Mouse (Mus musculus): ENCODE measurements around the gene Gna14. TPM values are rescaled to one million over a fixed set of nuclear protein-coding genes. Genes with fewer than 3 reads are reported as not detected.
A peak's percentile ranks its signal among the peaks of the same experiment; 100 is the strongest.

The Gna14 gene
- polyA plus RNA-seq, 1 experiment from 2014 or later = 3.9 TPM

- DNase-seq (ENCODE audit: low spot score) = no peak
- H3K36me3 ChIP-seq (ENCODE audit: control insufficient read depth, insufficient read depth, low read length) = no peaks in the 10 kb centered on the region
Observed at GRCm38 (mm10) chr19:16425596-16425995, 10.0 kb upstream of the Gna14 start.

GRCm38 (mm10) chr19:16431368-16431767 lies 4.2 kb upstream of the Gna14 start:
- H3K9me3 ChIP-seq (ENCODE audit: control insufficient read depth, low read length) = peaks cover 13% of the 10 kb centered on the region
- no peak for ATAC-seq (ENCODE audit: low read depth)
- no peaks in the 10 kb centered on the region for H3K36me3 ChIP-seq (ENCODE audit: control insufficient read depth, insufficient read depth, low read length)
- no peak for DNase-seq (ENCODE audit: low spot score)
- no peak overlapping the region for H3K9ac ChIP-seq (ENCODE audit: low read depth, low read length)
- WGBS = 93% methylated on average over 8 of the region's 8 CpGs
- H3K4me3 ChIP-seq (ENCODE audit: low read depth, low read length) = no peak overlapping the region
- H3K27ac ChIP-seq (replicated peaks; ENCODE audit: low read depth, low read length) = no peak overlapping the region
- peaks cover 20% of the 10 kb centered on the region for H3K27me3 ChIP-seq (replicated peaks; ENCODE audit: control insufficient read depth, insufficient read depth, low read length)
- H3K4me2 ChIP-seq (ENCODE audit: low read depth, low read length) = no peak overlapping the region
- peaks cover 10% of the 10 kb centered on the region for H3K4me1 ChIP-seq (ENCODE audit: control insufficient read depth, insufficient read depth, low read length)

More at GRCm38 (mm10) chr19:16425596-16425995, 10.0 kb upstream of the Gna14 start:
- H3K9me3 ChIP-seq (ENCODE audit: control insufficient read depth, low read length) = peaks cover 13% of the 10 kb centered on the region
- no peak for ATAC-seq (ENCODE audit: low read depth)
- H3K9ac ChIP-seq (ENCODE audit: low read depth, low read length) = no peak overlapping the region
- H3K27me3 ChIP-seq (replicated peaks; ENCODE audit: control insufficient read depth, insufficient read depth, low read length) = no peaks in the 10 kb centered on the region
- H3K27ac ChIP-seq (replicated peaks; ENCODE audit: low read depth, low read length) = no peak overlapping the region
- H3K4me1 ChIP-seq (ENCODE audit: control insufficient read depth, insufficient read depth, low read length) = no peaks in the 10 kb centered on the region
- no peak overlapping the region for H3K4me2 ChIP-seq (ENCODE audit: low read depth, low read length)
- WGBS = 63% methylated on average over 2 of the region's 2 CpGs
- H3K4me3 ChIP-seq (ENCODE audit: low read depth, low read length) = no peak overlapping the region

- peaks cover 10% of the 10 kb centered on the region for H3K4me1 ChIP-seq (ENCODE audit: control insufficient read depth, insufficient read depth, low read length)
- no peak overlapping the region for H3K9ac ChIP-seq (ENCODE audit: low read depth, low read length)
- no peaks in the 10 kb centered on the region for H3K9me3 ChIP-seq (ENCODE audit: control insufficient read depth, low read length)
- peaks cover 33% of the 10 kb centered on the region for H3K27me3 ChIP-seq (replicated peaks; ENCODE audit: control insufficient read depth, insufficient read depth, low read length)
- H3K4me2 ChIP-seq (ENCODE audit: low read depth, low read length) = peak overlapping the region; percentile 67
- DNase-seq (ENCODE audit: low spot score) (peak; percentile 65), ATAC-seq (ENCODE audit: low read depth) (no peak)
- WGBS = 18% methylated on average over 9 of the region's 9 CpGs
- no peaks in the 10 kb centered on the region for H3K36me3 ChIP-seq (ENCODE audit: control insufficient read depth, insufficient read depth, low read length)
- H3K27ac ChIP-seq (replicated peaks; ENCODE audit: low read depth, low read length) = no peak overlapping the region
- H3K4me3 ChIP-seq (ENCODE audit: low read depth, low read length) = peak overlapping the region; percentile 40
Observed at GRCm38 (mm10) chr19:16434879-16435278, 683 bp upstream of the Gna14 start.

- 4% methylated on average over 60 of the region's 61 CpGs for WGBS
- H3K27me3 ChIP-seq (replicated peaks; ENCODE audit: control insufficient read depth, insufficient read depth, low read length) = peaks cover 33% of the 10 kb centered on the region
- peak overlapping the region; percentile 67 for H3K4me2 ChIP-seq (ENCODE audit: low read depth, low read length)
- H3K9ac ChIP-seq (ENCODE audit: low read depth, low read length) = peak overlapping the region; percentile 49
- DNase-seq (ENCODE audit: low spot score) (no peak), ATAC-seq (ENCODE audit: low read depth) (0 out of 2 replicates have a peak, but pooled peaks have one; percentile 41)
- H3K9me3 ChIP-seq (ENCODE audit: control insufficient read depth, low read length) = no peaks in the 10 kb centered on the region
- H3K4me3 ChIP-seq (ENCODE audit: low read depth, low read length) = peak overlapping the region; percentile 40
- no peaks in the 10 kb centered on the region for H3K36me3 ChIP-seq (ENCODE audit: control insufficient read depth, insufficient read depth, low read length)
- H3K27ac ChIP-seq (replicated peaks; ENCODE audit: low read depth, low read length) = no peak overlapping the region
- H3K4me1 ChIP-seq (ENCODE audit: control insufficient read depth, insufficient read depth, low read length) = peaks cover 10% of the 10 kb centered on the region
Observed at GRCm38 (mm10) chr19:16436335-16437169, 990 bp downstream of the Gna14 start.

GRCm38 (mm10) chr19:16437170-16437483 lies 1.6 kb downstream of the Gna14 start:
- H3K4me2 ChIP-seq (ENCODE audit: low read depth, low read length) = peak overlapping the region; percentile 67
- no peak for DNase-seq (ENCODE audit: low spot score)
- H3K9ac ChIP-seq (ENCODE audit: low read depth, low read length) = peak overlapping the region; percentile 49; the same call in 1 of the 2 replicates
- no peaks in the 10 kb centered on the region for H3K36me3 ChIP-seq (ENCODE audit: control insufficient read depth, insufficient read depth, low read length)
- H3K4me3 ChIP-seq (ENCODE audit: low read depth, low read length) = peak overlapping the region; percentile 40; the same call in 1 of the 2 replicates
- H3K4me1 ChIP-seq (ENCODE audit: control insufficient read depth, insufficient read depth, low read length) = peaks cover 10% of the 10 kb centered on the region
- 48% methylated on average over 4 of the region's 4 CpGs for WGBS
- no peak for ATAC-seq (ENCODE audit: low read depth)
- H3K9me3 ChIP-seq (ENCODE audit: control insufficient read depth, low read length) = no peaks in the 10 kb centered on the region
- H3K27ac ChIP-seq (replicated peaks; ENCODE audit: low read depth, low read length) = no peak overlapping the region
- H3K27me3 ChIP-seq (replicated peaks; ENCODE audit: control insufficient read depth, insufficient read depth, low read length) = peaks cover 33% of the 10 kb centered on the region

- Histone ChIP-seq H3K4me2 (ENCODE audit: low read depth, low read length) (0 out of 2 replicates have a peak overlapping the region, but pooled peaks have one; percentile 67), H3K36me3 (ENCODE audit: control insufficient read depth, insufficient read depth, low read length) (no peaks in the 10 kb centered on the region), H3K9ac (ENCODE audit: low read depth, low read length) (no peak overlapping the region), H3K4me1 (ENCODE audit: control insufficient read depth, insufficient read depth, low read length) (peaks cover 10% of the 10 kb centered on the region), H3K27me3 (replicated peaks; ENCODE audit: control insufficient read depth, insufficient read depth, low read length) (peaks cover 33% of the 10 kb centered on the region), H3K27ac (replicated peaks; ENCODE audit: low read depth, low read length) (no peak overlapping the region), H3K9me3 (ENCODE audit: control insufficient read depth, low read length) (no peaks in the 10 kb centered on the region), H3K4me3 (ENCODE audit: low read depth, low read length) (no peak overlapping the region)
- DNase-seq (ENCODE audit: low spot score) (no peak), ATAC-seq (ENCODE audit: low read depth) (no peak)
- 62% methylated on average over 5 of the region's 5 CpGs for WGBS
Observed at GRCm38 (mm10) chr19:16437906-16438305, 2.3 kb downstream of the Gna14 start.

GRCm38 (mm10) chr19:16439278-16439677 lies 3.7 kb downstream of the Gna14 start:
- Histone ChIP-seq H3K27me3 (replicated peaks; ENCODE audit: control insufficient read depth, insufficient read depth, low read length) (peaks cover 33% of the 10 kb centered on the region), H3K27ac (replicated peaks; ENCODE audit: low read depth, low read length) (no peak overlapping the region), H3K4me1 (ENCODE audit: control insufficient read depth, insufficient read depth, low read length) (peaks cover 10% of the 10 kb centered on the region), H3K9ac (ENCODE audit: low read depth, low read length) (no peak overlapping the region), H3K9me3 (ENCODE audit: control insufficient read depth, low read length) (no peaks in the 10 kb centered on the region), H3K4me3 (ENCODE audit: low read depth, low read length) (no peak overlapping the region), H3K4me2 (ENCODE audit: low read depth, low read length) (no peak overlapping the region), H3K36me3 (ENCODE audit: control insufficient read depth, insufficient read depth, low read length) (no peaks in the 10 kb centered on the region)
- ATAC-seq (ENCODE audit: low read depth) = no peak
- WGBS = 53% methylated on average over 4 of the region's 4 CpGs
- DNase-seq (ENCODE audit: low spot score) = no peak

- Histone ChIP-seq H3K27ac (replicated peaks; ENCODE audit: low read depth, low read length) (no peak overlapping the region), H3K4me3 (ENCODE audit: low read depth, low read length) (no peak overlapping the region), H3K36me3 (ENCODE audit: control insufficient read depth, insufficient read depth, low read length) (no peaks in the 10 kb centered on the region), H3K27me3 (replicated peaks; ENCODE audit: control insufficient read depth, insufficient read depth, low read length) (peaks cover 28% of the 10 kb centered on the region), H3K9me3 (ENCODE audit: control insufficient read depth, low read length) (no peaks in the 10 kb centered on the region), H3K4me1 (ENCODE audit: control insufficient read depth, insufficient read depth, low read length) (peaks cover 10% of the 10 kb centered on the region), H3K4me2 (ENCODE audit: low read depth, low read length) (no peak overlapping the region), H3K9ac (ENCODE audit: low read depth, low read length) (no peak overlapping the region)
- WGBS = 57% methylated on average over 13 of the region's 13 CpGs
- no peak for DNase-seq (ENCODE audit: low spot score)
- no peak for ATAC-seq (ENCODE audit: low read depth)
Observed at GRCm38 (mm10) chr19:16439834-16440233, 4.3 kb downstream of the Gna14 start.

- Histone ChIP-seq H3K9ac (ENCODE audit: low read depth, low read length) (no peak overlapping the region), H3K4me3 (ENCODE audit: low read depth, low read length) (no peak overlapping the region), H3K27me3 (replicated peaks; ENCODE audit: control insufficient read depth, insufficient read depth, low read length) (peaks cover 13% of the 10 kb centered on the region), H3K9me3 (ENCODE audit: control insufficient read depth, low read length) (no peaks in the 10 kb centered on the region), H3K4me2 (ENCODE audit: low read depth, low read length) (no peak overlapping the region), H3K36me3 (ENCODE audit: control insufficient read depth, insufficient read depth, low read length) (no peaks in the 10 kb centered on the region), H3K4me1 (ENCODE audit: control insufficient read depth, insufficient read depth, low read length) (no peaks in the 10 kb centered on the region; the same call in 1 of the 2 replicates), H3K27ac (replicated peaks; ENCODE audit: low read depth, low read length) (no peak overlapping the region)
- no peak for ATAC-seq (ENCODE audit: low read depth)
- no peak for DNase-seq (ENCODE audit: low spot score)
- 84% methylated on average over 6 of the region's 6 CpGs for WGBS
Observed at GRCm38 (mm10) chr19:16441329-16441728, 5.8 kb downstream of the Gna14 start.

Measured in embryonic facial prominence, embryonic 14.5 days (tissue).